Mouse (Mus musculus): Measurements from ENCODE around the gene Yju2.

- TF ChIP-seq CTCF (conservative IDR thresholded peaks at IDR 0.05; ENCODE audit: low read length), result no peak
- no peak for TF ChIP-seq POU5F1 (IDR thresholded peaks at IDR 0.05; ENCODE audit: borderline replicate concordance, low read length)
Observed at GRCm38 (mm10) chr17:55968210-55968609, 9.3 kb downstream of the Yju2 start.

Data from E14TG2a.4 (cell line).